Mouse (Mus musculus): Measurements from ENCODE around the gene Rab23. TPM values are rescaled to one million over a fixed set of nuclear protein-coding genes. Genes with fewer than 3 reads are reported as not detected.

Gene Rab23
- polyA plus RNA-seq, 1 experiment from 2014 or later = 11.6 TPM

DNA sequence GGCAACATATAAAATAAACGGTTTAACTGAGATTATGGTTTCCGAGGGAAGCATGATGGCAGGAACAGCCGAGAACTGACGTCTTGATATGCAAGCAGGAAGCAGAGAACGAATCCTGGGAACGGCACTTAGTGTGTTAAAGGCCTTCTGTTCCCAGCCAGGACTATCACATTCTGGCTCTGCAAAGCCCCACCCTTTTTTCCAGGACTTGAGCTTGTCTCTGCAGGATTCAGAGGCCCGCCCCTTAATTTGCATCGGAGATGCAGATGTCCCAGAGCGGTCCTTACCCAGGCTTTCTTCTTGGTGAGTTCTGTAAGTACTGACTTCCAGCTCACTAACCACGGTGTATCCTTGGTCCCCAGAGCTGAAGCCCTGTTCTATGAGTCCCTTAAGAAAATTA, 4.9 kb upstream of the Rab23 start:
- WGBS = 9% methylated on average over 10 of the region's 10 CpGs
- Histone ChIP-seq H3K4me3 (ENCODE audit: low read depth, low read length) (no peak overlapping the region), H3K27ac (ENCODE audit: low read depth, low read length) (no peak overlapping the region), H3K4me2 (no peak overlapping the region), H3K9ac (ENCODE audit: low read depth, low read length) (no peak overlapping the region), H3K9me3 (ENCODE audit: control insufficient read depth, low read length) (no peaks in the 10 kb centered on the region), H3K36me3 (ENCODE audit: control insufficient read depth, insufficient read depth, low read length) (no peaks in the 10 kb centered on the region), H3K4me1 (replicated peaks; ENCODE audit: control insufficient read depth, insufficient read depth, low read length) (no peaks in the 10 kb centered on the region), H3K27me3 (replicated peaks; ENCODE audit: control insufficient read depth, insufficient read depth, low read length) (no peaks in the 10 kb centered on the region; the same call in 1 of the 2 replicates)
- ATAC-seq (replicated peaks; ENCODE audit: low FRiP score) = no peak
- DNase-seq (ENCODE audit: low spot score) = no peak

DNA sequence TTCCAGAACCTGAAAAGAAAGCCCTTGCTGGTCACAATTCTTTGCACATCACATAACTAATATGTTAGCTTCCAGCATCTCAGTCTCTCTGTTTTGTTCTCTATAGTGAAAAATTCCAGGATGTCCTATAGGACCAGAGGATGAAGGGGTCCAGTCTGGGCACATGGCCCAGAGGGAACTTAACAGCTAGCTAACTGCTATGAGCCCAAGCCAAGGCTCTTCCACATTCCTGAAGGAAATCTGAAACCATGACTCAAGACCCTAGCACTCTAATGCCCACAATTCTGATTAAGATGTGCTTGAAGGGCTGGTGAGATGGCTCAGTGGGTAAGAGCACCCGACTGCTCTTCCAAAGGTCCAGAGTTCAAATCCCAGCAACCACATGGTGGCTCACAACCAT, 2.1 kb upstream of the Rab23 start:
- H3K27me3 ChIP-seq (replicated peaks; ENCODE audit: control insufficient read depth, insufficient read depth, low read length) = no peaks in the 10 kb centered on the region; the same call in 1 of the 2 replicates
- WGBS = 79% methylated on average over 1 of the region's 1 CpGs
- H3K27ac ChIP-seq (ENCODE audit: low read depth, low read length) = no peak overlapping the region
- DNase-seq (ENCODE audit: low spot score) = no peak
- H3K36me3 ChIP-seq (ENCODE audit: control insufficient read depth, insufficient read depth, low read length) = peaks cover 6% of the 10 kb centered on the region; the same call in 1 of the 2 replicates
- no peaks in the 10 kb centered on the region for H3K9me3 ChIP-seq (ENCODE audit: control insufficient read depth, low read length)
- H3K4me1 ChIP-seq (replicated peaks; ENCODE audit: control insufficient read depth, insufficient read depth, low read length) = peaks cover 4% of the 10 kb centered on the region; the same call in 1 of the 2 replicates
- no peak overlapping the region for H3K9ac ChIP-seq (ENCODE audit: low read depth, low read length)
- no peak for ATAC-seq (replicated peaks; ENCODE audit: low FRiP score)
- no peak overlapping the region for H3K4me2 ChIP-seq
- H3K4me3 ChIP-seq (ENCODE audit: low read depth, low read length) = no peak overlapping the region

DNA sequence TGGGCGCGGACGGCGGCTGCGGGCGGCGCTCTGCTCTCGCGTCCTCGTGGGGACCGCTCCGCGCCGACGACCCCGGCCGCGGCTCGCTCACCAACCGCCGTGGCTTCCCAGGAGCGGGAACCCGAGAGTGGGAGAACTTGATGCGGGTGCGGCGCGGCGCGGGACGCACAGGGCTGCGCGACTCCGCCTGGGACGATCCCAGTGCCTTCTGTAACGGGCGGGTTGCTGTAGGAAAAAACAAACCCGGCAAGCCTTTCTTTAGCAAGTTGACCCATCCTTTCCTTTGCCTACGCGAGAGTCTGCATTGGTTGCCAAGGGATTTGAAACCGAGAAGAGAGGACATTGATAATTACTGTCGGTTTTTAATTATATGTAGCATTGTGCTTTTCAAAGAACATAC, 544 bp downstream of the Rab23 start:
- Histone ChIP-seq H3K4me2 (peak overlapping the region; percentile 85), H3K9ac (ENCODE audit: low read depth, low read length) (peak overlapping the region; percentile 79), H3K4me1 (replicated peaks; ENCODE audit: control insufficient read depth, insufficient read depth, low read length) (peaks cover 4% of the 10 kb centered on the region; the same call in 1 of the 2 replicates), H3K4me3 (ENCODE audit: low read depth, low read length) (peak overlapping the region; percentile 84), H3K36me3 (ENCODE audit: control insufficient read depth, insufficient read depth, low read length) (peaks cover 11% of the 10 kb centered on the region; the same call in 1 of the 2 replicates), H3K27me3 (replicated peaks; ENCODE audit: control insufficient read depth, insufficient read depth, low read length) (no peaks in the 10 kb centered on the region), H3K27ac (ENCODE audit: low read depth, low read length) (peak overlapping the region; percentile 64), H3K9me3 (ENCODE audit: control insufficient read depth, low read length) (no peaks in the 10 kb centered on the region)
- DNase-seq (ENCODE audit: low spot score) (no peak), ATAC-seq (replicated peaks; ENCODE audit: low FRiP score) (no peak; the same call in 1 of the 2 replicates)
- WGBS = under 1% methylated on average over 41 of the region's 41 CpGs

DNA sequence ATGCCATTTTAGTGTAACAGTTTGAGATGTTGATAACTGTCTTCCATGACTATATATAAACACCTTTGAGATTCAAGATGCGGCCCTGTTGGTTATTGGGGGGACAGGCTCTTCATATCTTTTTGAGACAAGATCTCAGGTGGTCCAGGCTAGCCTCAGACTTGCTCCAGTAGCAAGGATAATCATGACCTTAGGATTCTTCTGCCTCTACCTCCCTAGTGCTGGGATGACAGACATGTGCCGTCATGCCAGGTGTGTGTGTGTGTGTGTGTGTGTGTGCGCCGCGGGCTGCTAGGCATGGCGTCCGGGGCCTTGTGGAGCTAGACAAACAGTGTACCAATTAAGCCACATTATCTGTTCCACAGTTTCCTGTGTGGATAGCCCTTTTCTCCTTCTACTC, 1.3 kb downstream of the Rab23 start:
- peaks cover 12% of the 10 kb centered on the region; the same call in 1 of the 2 replicates for H3K36me3 ChIP-seq (ENCODE audit: control insufficient read depth, insufficient read depth, low read length)
- H3K9ac ChIP-seq (ENCODE audit: low read depth, low read length) = no peak overlapping the region
- no peaks in the 10 kb centered on the region for H3K27me3 ChIP-seq (replicated peaks; ENCODE audit: control insufficient read depth, insufficient read depth, low read length)
- WGBS = 78% methylated on average over 7 of the region's 7 CpGs
- no peak for ATAC-seq (replicated peaks; ENCODE audit: low FRiP score)
- no peaks in the 10 kb centered on the region for H3K9me3 ChIP-seq (ENCODE audit: control insufficient read depth, low read length)
- peak overlapping the region; percentile 85 for H3K4me2 ChIP-seq
- H3K27ac ChIP-seq (ENCODE audit: low read depth, low read length) = no peak overlapping the region
- H3K4me1 ChIP-seq (replicated peaks; ENCODE audit: control insufficient read depth, insufficient read depth, low read length) = peaks cover 4% of the 10 kb centered on the region; the same call in 1 of the 2 replicates
- no peak for DNase-seq (ENCODE audit: low spot score)
- H3K4me3 ChIP-seq (ENCODE audit: low read depth, low read length) = no peak overlapping the region

DNA sequence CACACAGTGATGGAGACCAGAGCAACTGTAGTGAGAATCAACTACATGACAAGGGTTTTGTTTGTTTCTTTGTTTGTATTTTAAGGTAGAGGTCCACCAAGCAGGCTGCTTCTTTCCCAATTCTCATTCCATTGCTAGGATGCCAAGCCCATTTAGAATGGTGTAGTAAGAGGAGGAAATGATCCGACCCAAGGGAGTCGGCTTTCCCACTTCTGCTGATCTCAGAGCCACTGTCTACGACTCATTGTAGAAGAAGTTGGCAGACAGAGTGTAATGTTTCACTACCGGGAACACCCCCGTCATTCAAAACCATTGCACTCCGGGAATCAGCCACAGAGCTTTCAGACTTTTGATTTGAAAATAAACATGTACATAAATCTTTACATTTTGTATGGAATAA, 4.8 kb downstream of the Rab23 start:
- Histone ChIP-seq H3K4me3 (ENCODE audit: low read depth, low read length) (no peak overlapping the region), H3K9ac (ENCODE audit: low read depth, low read length) (no peak overlapping the region), H3K27ac (ENCODE audit: low read depth, low read length) (no peak overlapping the region), H3K36me3 (ENCODE audit: control insufficient read depth, insufficient read depth, low read length) (peaks cover 20% of the 10 kb centered on the region), H3K4me1 (replicated peaks; ENCODE audit: control insufficient read depth, insufficient read depth, low read length) (peaks cover 4% of the 10 kb centered on the region; the same call in 1 of the 2 replicates), H3K4me2 (no peak overlapping the region), H3K27me3 (replicated peaks; ENCODE audit: control insufficient read depth, insufficient read depth, low read length) (no peaks in the 10 kb centered on the region), H3K9me3 (ENCODE audit: control insufficient read depth, low read length) (no peaks in the 10 kb centered on the region)
- 87% methylated on average over 6 of the region's 6 CpGs for WGBS
- DNase-seq (ENCODE audit: low spot score) = no peak
- no peak for ATAC-seq (replicated peaks; ENCODE audit: low FRiP score)

DNA sequence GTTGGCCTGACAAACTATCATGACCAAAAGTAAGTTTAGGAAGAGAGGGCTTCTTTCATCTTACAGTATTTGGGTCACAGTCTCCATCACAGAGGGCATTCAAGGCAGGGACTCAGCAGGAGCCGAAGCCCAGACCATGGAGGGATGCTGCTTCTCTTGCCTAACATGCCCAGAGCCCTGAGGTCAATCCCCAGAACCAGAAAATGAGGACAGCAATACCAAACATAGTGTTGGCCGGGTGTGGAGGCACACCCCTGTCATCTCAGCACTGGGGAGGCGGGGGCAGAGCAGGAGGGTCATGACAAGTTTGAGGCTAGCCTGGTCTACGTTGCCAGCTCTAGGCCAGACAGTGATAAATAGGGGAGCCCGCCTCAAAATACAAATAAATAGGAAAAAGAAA, 5.4 kb downstream of the Rab23 start:
- DNase-seq (ENCODE audit: low spot score) (no peak), ATAC-seq (replicated peaks; ENCODE audit: low FRiP score) (no peak)
- Histone ChIP-seq H3K27me3 (replicated peaks; ENCODE audit: control insufficient read depth, insufficient read depth, low read length) (no peaks in the 10 kb centered on the region), H3K4me2 (no peak overlapping the region), H3K9me3 (ENCODE audit: control insufficient read depth, low read length) (no peaks in the 10 kb centered on the region), H3K4me1 (replicated peaks; ENCODE audit: control insufficient read depth, insufficient read depth, low read length) (peaks cover 4% of the 10 kb centered on the region; the same call in 1 of the 2 replicates), H3K36me3 (ENCODE audit: control insufficient read depth, insufficient read depth, low read length) (peaks cover 20% of the 10 kb centered on the region), H3K9ac (ENCODE audit: low read depth, low read length) (no peak overlapping the region), H3K4me3 (ENCODE audit: low read depth, low read length) (no peak overlapping the region), H3K27ac (ENCODE audit: low read depth, low read length) (no peak overlapping the region)
- 92% methylated on average over 5 of the region's 5 CpGs for WGBS

DNA sequence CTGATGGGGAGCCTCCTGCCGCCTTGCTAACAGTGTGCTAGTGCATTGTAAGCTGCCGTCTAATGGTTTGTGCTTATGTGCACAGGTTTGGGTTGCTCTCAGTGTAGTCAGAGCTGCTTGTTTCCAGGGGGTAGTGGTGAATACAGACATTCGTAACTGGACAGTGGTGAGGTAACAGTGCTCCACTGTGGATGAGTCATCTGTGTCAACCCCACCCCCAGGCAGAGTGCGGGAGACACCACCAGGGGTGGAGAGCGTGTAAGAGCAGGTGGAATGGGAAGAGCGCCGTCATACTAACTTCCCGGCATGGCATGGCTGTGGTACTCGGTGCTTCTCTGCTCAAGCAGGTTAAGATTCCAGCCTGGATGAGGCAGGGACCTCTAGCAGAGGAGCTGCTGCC, 13.4 kb downstream of the Rab23 start:
- no peak for ATAC-seq (replicated peaks; ENCODE audit: low FRiP score)
- no peaks in the 10 kb centered on the region for H3K9me3 ChIP-seq (ENCODE audit: control insufficient read depth, low read length)
- peaks cover 17% of the 10 kb centered on the region for H3K36me3 ChIP-seq (ENCODE audit: control insufficient read depth, insufficient read depth, low read length)
- H3K4me3 ChIP-seq (ENCODE audit: low read depth, low read length) = no peak overlapping the region
- H3K27me3 ChIP-seq (replicated peaks; ENCODE audit: control insufficient read depth, insufficient read depth, low read length) = no peaks in the 10 kb centered on the region
- H3K4me2 ChIP-seq = no peak overlapping the region
- no peak overlapping the region for H3K9ac ChIP-seq (ENCODE audit: low read depth, low read length)
- no peak overlapping the region for H3K27ac ChIP-seq (ENCODE audit: low read depth, low read length)
- WGBS = 87% methylated on average over 9 of the region's 9 CpGs
- no peak for DNase-seq (ENCODE audit: low spot score)
- no peaks in the 10 kb centered on the region for H3K4me1 ChIP-seq (replicated peaks; ENCODE audit: control insufficient read depth, insufficient read depth, low read length)

DNA sequence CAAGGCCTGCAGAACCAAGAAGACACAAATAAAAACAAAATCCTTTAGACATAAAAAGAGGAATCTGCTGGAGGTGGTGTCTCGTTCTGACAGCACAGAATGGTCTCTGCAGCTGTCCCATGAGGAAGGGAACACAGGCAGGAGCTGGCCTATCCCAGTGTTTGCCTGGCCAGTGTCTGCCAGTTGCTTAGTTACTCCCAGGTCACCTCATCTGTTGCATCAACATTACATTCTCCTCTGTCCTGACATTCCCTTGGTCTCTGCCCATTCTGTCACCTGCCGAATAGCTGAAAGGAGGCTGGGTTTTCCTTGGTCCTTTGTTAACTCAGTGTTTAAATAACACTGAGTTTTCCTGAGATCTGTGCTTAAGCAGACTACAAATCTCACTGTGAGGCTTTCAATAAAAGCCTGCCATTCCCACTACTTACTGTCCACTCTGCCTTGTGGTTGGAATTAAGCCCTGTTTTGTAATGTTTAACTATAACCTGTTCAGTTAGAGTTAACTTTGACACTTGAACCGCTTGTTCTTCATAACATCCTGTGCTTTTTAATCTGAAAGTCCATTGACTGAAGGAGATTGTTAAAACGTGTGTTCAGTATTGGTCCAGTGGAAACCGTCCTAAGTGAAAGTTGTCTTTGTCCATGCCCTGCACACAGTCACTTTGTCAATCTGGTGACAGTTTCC, 14.5 kb downstream of the Rab23 start:
- Histone ChIP-seq H3K9me3 (ENCODE audit: control insufficient read depth, low read length) (no peaks in the 10 kb centered on the region), H3K27me3 (replicated peaks; ENCODE audit: control insufficient read depth, insufficient read depth, low read length) (no peaks in the 10 kb centered on the region), H3K36me3 (ENCODE audit: control insufficient read depth, insufficient read depth, low read length) (peaks cover 15% of the 10 kb centered on the region; the same call in 1 of the 2 replicates), H3K9ac (ENCODE audit: low read depth, low read length) (no peak overlapping the region), H3K27ac (ENCODE audit: low read depth, low read length) (no peak overlapping the region), H3K4me1 (replicated peaks; ENCODE audit: control insufficient read depth, insufficient read depth, low read length) (no peaks in the 10 kb centered on the region), H3K4me3 (ENCODE audit: low read depth, low read length) (no peak overlapping the region), H3K4me2 (no peak overlapping the region)
- ATAC-seq (replicated peaks; ENCODE audit: low FRiP score) (no peak), DNase-seq (ENCODE audit: low spot score) (no peak)
- WGBS = 80% methylated on average over 5 of the region's 5 CpGs

DNA sequence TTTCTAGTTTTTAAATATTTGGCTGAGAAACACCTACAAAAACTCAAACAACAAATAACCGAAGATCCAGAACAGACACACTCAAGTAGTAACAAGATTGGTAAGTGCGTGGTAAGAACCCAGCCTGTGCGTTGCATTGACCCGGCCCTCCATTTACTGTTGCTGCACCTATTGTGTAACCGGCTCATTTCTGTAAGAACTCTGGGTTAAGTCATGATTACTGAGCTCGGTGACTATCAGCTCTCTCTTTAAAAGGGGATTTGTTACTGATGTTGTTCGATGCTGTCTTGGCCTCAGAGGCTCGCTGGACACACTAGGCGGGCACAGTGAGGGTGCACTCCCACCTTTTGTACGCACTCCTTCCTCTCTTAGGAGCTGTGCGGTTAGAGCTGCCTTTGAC, 18.6 kb downstream of the Rab23 start:
- Histone ChIP-seq H3K4me3 (ENCODE audit: low read depth, low read length) (no peak overlapping the region), H3K27ac (ENCODE audit: low read depth, low read length) (no peak overlapping the region), H3K4me2 (no peak overlapping the region), H3K9ac (ENCODE audit: low read depth, low read length) (no peak overlapping the region), H3K27me3 (replicated peaks; ENCODE audit: control insufficient read depth, insufficient read depth, low read length) (no peaks in the 10 kb centered on the region), H3K36me3 (ENCODE audit: control insufficient read depth, insufficient read depth, low read length) (peaks cover 17% of the 10 kb centered on the region; the same call in 1 of the 2 replicates), H3K9me3 (ENCODE audit: control insufficient read depth, low read length) (no peaks in the 10 kb centered on the region), H3K4me1 (replicated peaks; ENCODE audit: control insufficient read depth, insufficient read depth, low read length) (no peaks in the 10 kb centered on the region)
- ATAC-seq (replicated peaks; ENCODE audit: low FRiP score) (no peak), DNase-seq (ENCODE audit: low spot score) (no peak)
- WGBS = 92% methylated on average over 11 of the region's 11 CpGs

Measured in liver, embryonic 11.5 days (tissue).